Comparison of ENCODE assay signal across 30 mouse cellular contexts in the genomic region with DNA sequence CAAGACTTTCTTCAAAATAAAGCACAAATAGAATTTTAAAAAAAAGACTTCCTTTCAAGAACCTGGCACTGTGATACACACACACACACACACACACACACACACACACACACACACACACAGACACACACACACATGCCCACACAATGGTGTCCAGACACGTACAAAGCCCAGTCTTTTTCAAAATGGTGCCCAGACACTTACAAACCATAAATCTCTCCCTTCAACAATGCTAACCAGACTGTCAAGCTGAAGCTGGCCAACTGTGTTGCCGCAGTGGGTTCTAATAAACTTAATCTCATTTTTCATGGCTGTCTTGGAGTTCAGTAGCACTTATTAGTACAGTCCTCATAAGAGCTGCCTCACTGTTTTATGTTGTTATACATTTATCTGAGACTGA.
A peak's percentile ranks its signal among the peaks of the same experiment; 100 is the strongest.
DNase-seq lines count a peak whose midpoint lies in the region; ATAC-seq lines count a peak whose summit lies in the region.
"Had no signal": no experiment of that assay in that cellular context is flagged by ENCODE, and none has a peak within 500 bp of the region (broad histone marks: within the 10 kb centered on the region; RNA-seq: fewer than 3 reads in every experiment).

No protein-coding gene starts in this region.

- no peaks in the 10 kb centered on the region for H3K4me1 ChIP-seq in hindbrain, embryonic 12.5 days
- H3K4me1 ChIP-seq in hindbrain, embryonic 13.5 days (replicated peaks), result no peaks in the 10 kb centered on the region
- H3K4me1 ChIP-seq in neural tube, embryonic 12.5 days, result peaks cover 3% of the 10 kb centered on the region; the same call in 1 of the 2 replicates
- H3K4me1 ChIP-seq in neural tube, embryonic 15.5 days, result no peaks in the 10 kb centered on the region
- no peaks in the 10 kb centered on the region for H3K4me1 ChIP-seq in neural tube, embryonic 14.5 days (ENCODE audit: control insufficient read depth, insufficient read depth, low read length)
- H3K4me1 ChIP-seq: embryonic facial prominence, embryonic 10.5 days; embryonic facial prominence, embryonic 13.5 days; forebrain, embryonic 12.5 days; forebrain, embryonic 15.5 days; heart, embryonic 10.5 days; heart, embryonic 13.5 days had no signal

- H3K4me3 ChIP-seq in hindbrain, embryonic 12.5 days, result no peak overlapping the region
- H3K4me3 ChIP-seq in hindbrain, embryonic 13.5 days, result no peak overlapping the region
- H3K4me3 ChIP-seq in neural tube, embryonic 12.5 days, result no peak overlapping the region
- no peak overlapping the region for H3K4me3 ChIP-seq in neural tube, embryonic 15.5 days (replicated peaks)
- H3K4me3 ChIP-seq in neural tube, embryonic 14.5 days (ENCODE audit: low read depth, low read length), result no peak overlapping the region
- H3K4me3 ChIP-seq: embryonic facial prominence, embryonic 10.5 days; embryonic facial prominence, embryonic 13.5 days; erythroblast, embryonic 14.5 days; forebrain, embryonic 12.5 days; forebrain, embryonic 15.5 days; heart, adult 2 months; heart, embryonic 10.5 days; heart, embryonic 13.5 days had no signal

- WGBS in hindbrain, embryonic 12.5 days, result 59% methylated on average over 2 of the region's 2 CpGs
- WGBS in hindbrain, embryonic 13.5 days, result 48% methylated on average over 2 of the region's 2 CpGs
- 23% methylated on average over 2 of the region's 2 CpGs for WGBS in neural tube, embryonic 12.5 days
- 18% methylated on average over 2 of the region's 2 CpGs for WGBS in neural tube, embryonic 15.5 days
- 7% methylated on average over 2 of the region's 2 CpGs for WGBS in neural tube, embryonic 14.5 days

- ATAC-seq in hindbrain, embryonic 12.5 days (ENCODE audit: low FRiP score), result 0 out of 2 replicates have a peak, but pooled peaks have one; percentile 22
- no peak for ATAC-seq in hindbrain, embryonic 13.5 days (ENCODE audit: low FRiP score)
- ATAC-seq in neural tube, embryonic 12.5 days (ENCODE audit: low FRiP score, low read depth), result peak; percentile 77
- ATAC-seq in neural tube, embryonic 15.5 days (ENCODE audit: low FRiP score), result no peak
- ATAC-seq in neural tube, embryonic 14.5 days (ENCODE audit: low read depth), result peak; percentile 73; the same call in 1 of the 2 replicates
- ATAC-seq: forebrain, embryonic 15.5 days; intestine, postnatal 0 days; Patski had no signal

- DNase-seq in embryo, embryonic 10.5 days (ENCODE audit: low spot score), result peak; percentile 8
- no peak for DNase-seq in embryo, embryonic 10 days (ENCODE audit: low spot score)
- no peak for DNase-seq in gastrocnemius, postnatal 36 days
- DNase-seq: adrenal gland, postnatal 10 days; adrenal gland, postnatal 36 days; B cell, adult 2 months; cerebellum, adult 11 months; cerebellum, adult 2 months; cerebellum, adult 9-11 months; cerebellum, postnatal 25 days; gastrocnemius, postnatal 25 days; heart, adult 2 months; heart, postnatal 14 days; heart, postnatal 4 days had no signal

- no peak overlapping the region for H3K9ac ChIP-seq in hindbrain, embryonic 12.5 days
- no peak overlapping the region for H3K9ac ChIP-seq in hindbrain, embryonic 13.5 days
- no peak overlapping the region for H3K9ac ChIP-seq in neural tube, embryonic 12.5 days
- H3K9ac ChIP-seq in neural tube, embryonic 15.5 days (replicated peaks), result no peak overlapping the region
- H3K9ac ChIP-seq in neural tube, embryonic 14.5 days (replicated peaks; ENCODE audit: low read depth, low read length), result no peak overlapping the region
- H3K9ac ChIP-seq: embryonic facial prominence, embryonic 13.5 days; forebrain, embryonic 12.5 days; forebrain, embryonic 15.5 days; heart, embryonic 13.5 days had no signal

- H3K4me2 ChIP-seq in hindbrain, embryonic 12.5 days (replicated peaks), result no peak overlapping the region
- no peak overlapping the region for H3K4me2 ChIP-seq in hindbrain, embryonic 13.5 days
- H3K4me2 ChIP-seq in neural tube, embryonic 12.5 days (replicated peaks), result no peak overlapping the region
- H3K4me2 ChIP-seq in neural tube, embryonic 15.5 days, result no peak overlapping the region
- H3K4me2 ChIP-seq in neural tube, embryonic 14.5 days (ENCODE audit: low read depth, low read length), result no peak overlapping the region
- H3K4me2 ChIP-seq: embryonic facial prominence, embryonic 13.5 days; forebrain, embryonic 12.5 days; forebrain, embryonic 15.5 days; heart, embryonic 13.5 days had no signal

- no peaks in the 10 kb centered on the region for H3K27me3 ChIP-seq in hindbrain, embryonic 12.5 days
- H3K27me3 ChIP-seq in hindbrain, embryonic 13.5 days, result no peaks in the 10 kb centered on the region
- no peaks in the 10 kb centered on the region for H3K27me3 ChIP-seq in neural tube, embryonic 12.5 days (replicated peaks)
- no peaks in the 10 kb centered on the region for H3K27me3 ChIP-seq in neural tube, embryonic 15.5 days (replicated peaks)
- H3K27me3 ChIP-seq in neural tube, embryonic 14.5 days (ENCODE audit: control insufficient read depth, insufficient read depth, low read length), result no peaks in the 10 kb centered on the region
- H3K27me3 ChIP-seq: CH12.LX; embryonic facial prominence, embryonic 13.5 days; forebrain, embryonic 12.5 days; forebrain, embryonic 15.5 days; heart, embryonic 13.5 days; Patski had no signal

- intact Hi-C loops in gastrocnemius, postnatal 36 days (cut with DNase I), result no loop called here

- no peak overlapping the region for H3K27ac ChIP-seq in hindbrain, embryonic 12.5 days
- H3K27ac ChIP-seq in hindbrain, embryonic 13.5 days, result no peak overlapping the region
- H3K27ac ChIP-seq in neural tube, embryonic 12.5 days, result no peak overlapping the region
- H3K27ac ChIP-seq in neural tube, embryonic 15.5 days (replicated peaks), result no peak overlapping the region
- no peak overlapping the region for H3K27ac ChIP-seq in neural tube, embryonic 14.5 days (ENCODE audit: low read depth, low read length)
- H3K27ac ChIP-seq: embryonic facial prominence, embryonic 10.5 days; embryonic facial prominence, embryonic 13.5 days; forebrain, embryonic 12.5 days; forebrain, embryonic 15.5 days; heart, adult 2 months; heart, embryonic 10.5 days; heart, embryonic 13.5 days had no signal

- no peaks in the 10 kb centered on the region for H3K9me3 ChIP-seq in hindbrain, embryonic 12.5 days (replicated peaks)
- H3K9me3 ChIP-seq in hindbrain, embryonic 13.5 days, result no peaks in the 10 kb centered on the region
- no peaks in the 10 kb centered on the region for H3K9me3 ChIP-seq in neural tube, embryonic 12.5 days
- H3K9me3 ChIP-seq in neural tube, embryonic 15.5 days (replicated peaks), result no peaks in the 10 kb centered on the region
- H3K9me3 ChIP-seq in neural tube, embryonic 14.5 days (ENCODE audit: control insufficient read depth, low read length), result no peaks in the 10 kb centered on the region
- H3K9me3 ChIP-seq: embryonic facial prominence, embryonic 10.5 days; embryonic facial prominence, embryonic 13.5 days; forebrain, embryonic 12.5 days; forebrain, embryonic 15.5 days; G1E; heart, embryonic 10.5 days; heart, embryonic 13.5 days had no signal

- no peaks in the 10 kb centered on the region for H3K36me3 ChIP-seq in hindbrain, embryonic 12.5 days
- no peaks in the 10 kb centered on the region for H3K36me3 ChIP-seq in hindbrain, embryonic 13.5 days
- H3K36me3 ChIP-seq in neural tube, embryonic 12.5 days, result no peaks in the 10 kb centered on the region
- no peaks in the 10 kb centered on the region for H3K36me3 ChIP-seq in neural tube, embryonic 15.5 days
- H3K36me3 ChIP-seq in neural tube, embryonic 14.5 days (ENCODE audit: control insufficient read depth, insufficient read depth, low read length), result no peaks in the 10 kb centered on the region
- H3K36me3 ChIP-seq: embryonic facial prominence, embryonic 10.5 days; embryonic facial prominence, embryonic 13.5 days; forebrain, embryonic 12.5 days; forebrain, embryonic 15.5 days; heart, embryonic 10.5 days had no signal

Comparison
In these comparisons a context has a peak if more than half of its experiments do, and no peak if none do; other contexts are left out.
1. ATAC-seq: peak in hindbrain, embryonic 12.5 days (single experiment), neural tube, embryonic 12.5 days (single experiment) and neural tube, embryonic 14.5 days (single experiment); none in hindbrain, embryonic 13.5 days (single experiment) and neural tube, embryonic 15.5 days (single experiment).